Mouse (Mus musculus) heart, embryonic 11.5 days (tissue): Measurements from ENCODE around the gene Echdc3. TPM values are rescaled to one million over a fixed set of nuclear protein-coding genes. Genes with fewer than 3 reads are reported as not detected.
A peak's percentile ranks its signal among the peaks of the same experiment; 100 is the strongest.

Source experiments
- ATAC-seq: fragments of 200-750 bp; cut with Nextera tagmentation; replicated peaks from 2 replicates; pipeline ENCODE4 v1.8.0; 2017; ENCODE audit warnings: moderate library complexity; ENCODE audit not compliant: insufficient number of reproducible peaks, low FRiP score, low TSS enrichment
- H3K27ac ChIP-seq: fragments of 300-500 bp; sonication (generic); 2 replicates; pipeline ENCODE4 v1.5.1; 2014; ENCODE audit warnings: mild to moderate bottlenecking, low read depth, low read length
- H3K27me3 ChIP-seq: fragments of 300-500 bp; sonication (generic); 2 replicates; pipeline ENCODE4 v1.6.1; 2014; ENCODE audit warnings: mild to moderate bottlenecking, low read length, mixed read lengths; ENCODE audit not compliant: control insufficient read depth, insufficient read depth
- H3K36me3 ChIP-seq: fragments of 300-500 bp; sonication (generic); 2 replicates; pipeline ENCODE4 v1.6.1; 2014; ENCODE audit warnings: mild to moderate bottlenecking, low read length, moderate library complexity, mixed read lengths; ENCODE audit not compliant: control insufficient read depth, insufficient read depth
- H3K4me1 ChIP-seq: fragments of 300-500 bp; sonication (generic); 2 replicates; pipeline ENCODE4 v1.6.1; 2014; ENCODE audit warnings: low read length; ENCODE audit not compliant: control insufficient read depth, insufficient read depth
- H3K4me2 ChIP-seq: fragments of 300-500 bp; sonication (generic); 2 replicates; pipeline ENCODE4 v1.6.1; 2014; ENCODE audit warnings: mild to moderate bottlenecking, moderate library complexity
- H3K4me3 ChIP-seq: fragments of 300-500 bp; sonication (generic); 2 replicates; pipeline ENCODE4 v1.5.1; 2014; ENCODE audit warnings: low read depth, low read length
- H3K9ac ChIP-seq: fragments of 300-500 bp; sonication (generic); 2 replicates; pipeline ENCODE4 v1.6.1; 2014; ENCODE audit warnings: mild to moderate bottlenecking, low read depth, low read length, moderate library complexity
- H3K9me3 ChIP-seq: fragments of 300-500 bp; sonication (generic); replicated peaks from 2 replicates; pipeline ENCODE4 v1.6.1; 2016; ENCODE audit warnings: low read length; ENCODE audit not compliant: control insufficient read depth
- WGBS: fragments of 180-500 bp; shearing (Covaris S2); extraction: QIAGEN DNeasy Blood & Tissue Kit; methylation state at CpG from one replicate; pipeline ENCODE4 v1.1.7; 2014; ENCODE audit not compliant: insufficient replicate concordance; 5-methylcytosine and 5-hydroxymethylcytosine counted together
- polyA plus RNA-seq: library from polyadenylated mRNA; unstranded; fragments of >200 nt; fragmentation: Nextera tagmentation; extraction: Ambion mirVana; gene quantifications from 2 replicates; pipeline ENCODE4 v1.2.1, GENCODE M21; 2014

Gene Echdc3
- polyA plus RNA-seq, 1 experiment from 2014 or later = 8.8 TPM

- Histone ChIP-seq H3K4me2 (no peak overlapping the region), H3K9me3 (no peaks in the 10 kb centered on the region), H3K9ac (no peak overlapping the region), H3K27ac (no peak overlapping the region), H3K36me3 (no peaks in the 10 kb centered on the region), H3K4me3 (no peak overlapping the region), H3K27me3 (no peaks in the 10 kb centered on the region), H3K4me1 (peaks cover 19% of the 10 kb centered on the region)
- no peak for ATAC-seq
- WGBS = 82% methylated on average over 3 of the region's 3 CpGs
Measured at GRCm38 (mm10) chr2:6209746-6210145, 3.1 kb downstream of the Echdc3 start.

- 72% methylated on average over 11 of the region's 11 CpGs for WGBS
- H3K9me3 ChIP-seq = no peaks in the 10 kb centered on the region
- no peak overlapping the region for H3K27ac ChIP-seq
- no peak overlapping the region for H3K9ac ChIP-seq
- H3K4me3 ChIP-seq = no peak overlapping the region
- no peak overlapping the region for H3K4me2 ChIP-seq
- H3K27me3 ChIP-seq = no peaks in the 10 kb centered on the region
- H3K4me1 ChIP-seq = peaks cover 19% of the 10 kb centered on the region
- no peak for ATAC-seq
- H3K36me3 ChIP-seq = no peaks in the 10 kb centered on the region
Measured at GRCm38 (mm10) chr2:6209116-6209515, 3.7 kb downstream of the Echdc3 start.

- ATAC-seq = no peak
- H3K4me3 ChIP-seq = no peak overlapping the region
- H3K36me3 ChIP-seq = no peaks in the 10 kb centered on the region
- no peaks in the 10 kb centered on the region for H3K9me3 ChIP-seq
- H3K4me1 ChIP-seq = peaks cover 19% of the 10 kb centered on the region
- no peak overlapping the region for H3K9ac ChIP-seq
- no peaks in the 10 kb centered on the region for H3K27me3 ChIP-seq
- 79% methylated on average over 2 of the region's 2 CpGs for WGBS
- H3K27ac ChIP-seq = no peak overlapping the region
- H3K4me2 ChIP-seq = no peak overlapping the region
Measured at GRCm38 (mm10) chr2:6207736-6208135, 5.1 kb downstream of the Echdc3 start.

- no peak overlapping the region for H3K4me2 ChIP-seq
- H3K9me3 ChIP-seq = no peaks in the 10 kb centered on the region
- WGBS = 66% methylated on average over 9 of the region's 10 CpGs
Measured at GRCm38 (mm10) chr2:6196363-6196973, 16.4 kb downstream of the Echdc3 start.

GRCm38 (mm10) chr2:6195468-6196239 is 17.2 kb downstream of the Echdc3 start:
- Histone ChIP-seq H3K9ac (no peak overlapping the region), H3K4me1 (peaks cover 5% of the 10 kb centered on the region; the same call in 1 of the 2 replicates), H3K4me3 (no peak overlapping the region), H3K4me2 (no peak overlapping the region), H3K27ac (no peak overlapping the region), H3K27me3 (no peaks in the 10 kb centered on the region), H3K9me3 (no peaks in the 10 kb centered on the region), H3K36me3 (no peaks in the 10 kb centered on the region)
- no peak for ATAC-seq
- 79% methylated on average over 15 of the region's 15 CpGs for WGBS

More at GRCm38 (mm10) chr2:6196363-6196973, 16.4 kb downstream of the Echdc3 start:
- no peak overlapping the region for H3K27ac ChIP-seq
- H3K4me1 ChIP-seq = peaks cover 5% of the 10 kb centered on the region; the same call in 1 of the 2 replicates
- no peak overlapping the region for H3K9ac ChIP-seq
- H3K27me3 ChIP-seq = no peaks in the 10 kb centered on the region
- H3K36me3 ChIP-seq = no peaks in the 10 kb centered on the region
- no peak overlapping the region for H3K4me3 ChIP-seq
- no peak for ATAC-seq

GRCm38 (mm10) chr2:6194497-6194896 is 18.3 kb downstream of the Echdc3 start:
- no peaks in the 10 kb centered on the region for H3K27me3 ChIP-seq
- H3K9me3 ChIP-seq = no peaks in the 10 kb centered on the region
- WGBS = 76% methylated on average over 7 of the region's 7 CpGs
- no peak overlapping the region for H3K4me3 ChIP-seq
- H3K4me2 ChIP-seq = no peak overlapping the region
- no peak overlapping the region for H3K27ac ChIP-seq
- H3K4me1 ChIP-seq = peaks cover 5% of the 10 kb centered on the region; the same call in 1 of the 2 replicates
- H3K36me3 ChIP-seq = no peaks in the 10 kb centered on the region
- ATAC-seq = no peak
- no peak overlapping the region for H3K9ac ChIP-seq

- no peak overlapping the region for H3K9ac ChIP-seq
- H3K36me3 ChIP-seq = no peaks in the 10 kb centered on the region
- H3K4me1 ChIP-seq = peaks cover 5% of the 10 kb centered on the region; the same call in 1 of the 2 replicates
- no peak overlapping the region for H3K4me2 ChIP-seq
- no peaks in the 10 kb centered on the region for H3K9me3 ChIP-seq
- H3K27ac ChIP-seq = no peak overlapping the region
- H3K4me3 ChIP-seq = no peak overlapping the region
- ATAC-seq = no peak
- no peaks in the 10 kb centered on the region for H3K27me3 ChIP-seq
- WGBS = 34% methylated on average over 10 of the region's 10 CpGs
Measured at GRCm38 (mm10) chr2:6193591-6193973, 19.3 kb downstream of the Echdc3 start.

GRCm38 (mm10) chr2:6192820-6193590 is 19.8 kb downstream of the Echdc3 start:
- H3K9ac ChIP-seq = no peak overlapping the region
- peaks cover 5% of the 10 kb centered on the region; the same call in 1 of the 2 replicates for H3K4me1 ChIP-seq
- H3K9me3 ChIP-seq = no peaks in the 10 kb centered on the region
- ATAC-seq = peak; percentile 52; the same call in 1 of the 2 replicates
- no peaks in the 10 kb centered on the region for H3K36me3 ChIP-seq
- no peak overlapping the region for H3K4me3 ChIP-seq
- H3K27me3 ChIP-seq = no peaks in the 10 kb centered on the region
- H3K27ac ChIP-seq = no peak overlapping the region
- H3K4me2 ChIP-seq = no peak overlapping the region
- 69% methylated on average over 20 of the region's 20 CpGs for WGBS
